Mouse (Mus musculus) layer of hippocampus, adult 8-10 months (tissue): ENCODE measurements around the gene Iqub. TPM values are rescaled to one million over a fixed set of nuclear protein-coding genes. Genes with fewer than 3 reads are reported as not detected.

Experiments
- DNase-seq, 2 experiments: peaks; one replicate each; pipeline ENCODE4 v3.0.0; 2022; ENCODE audit warnings: low spot score in 2 of 2
- total RNA-seq, 4 experiments: library from RNA; stranded (reverse); gene quantifications; 2 replicates each; pipeline ENCODE4 v1.2.4; 2022

The Iqub gene
- total RNA-seq, 4 experiments from 2014 or later = 1.9 to 3.1 (median 2.6) TPM

GRCm38 (mm10) chr6:24470571-24471132 is 44.2 kb downstream of the Iqub start:
- peak; percentile 18 to 34 for DNase-seq

- DNase-seq = no peak
Observed at GRCm38 (mm10) chr6:24470135-24470534, 44.7 kb downstream of the Iqub start.

GRCm38 (mm10) chr6:24456097-24456496 is 58.8 kb downstream of the Iqub start:
- peak; percentile 51 to 85 for DNase-seq

GRCm38 (mm10) chr6:24451026-24451821 is 63.6 kb downstream of the Iqub start:
- no peak for DNase-seq

GRCm38 (mm10) chr6:24450241-24450640 is 64.6 kb downstream of the Iqub start:
- DNase-seq = no peak

GRCm38 (mm10) chr6:24416056-24416455 is 98.8 kb downstream of the Iqub start:
- no peak for DNase-seq

GRCm38 (mm10) chr6:24415500-24415899 is 99.4 kb downstream of the Iqub start:
- DNase-seq = no peak

GRCm38 (mm10) chr6:24408573-24409427 is 106.1 kb downstream of the Iqub start:
- peak; percentile 16 to 17 for DNase-seq

GRCm38 (mm10) chr6:24407743-24408142 is 107.1 kb downstream of the Iqub start:
- DNase-seq = no peak

- peak; percentile 62 to 71 for DNase-seq
Observed at GRCm38 (mm10) chr6:24397237-24397647, 117.6 kb downstream of the Iqub start.

Other genes starting within 250 kb of the Iqub start
- 100 to 1,000 TPM; 238 to 295 (median 263) TPM for gene Ndufa5, start 12.9 kb upstream of the Iqub start, total RNA-seq
- gene Asb15, start 13.1 kb upstream of the Iqub start, total RNA-seq = under 1 TPM in 1 of 4 experiments, not detected in 3; 0.14 TPM
- gene Lmod2, start 82.7 kb upstream of the Iqub start, total RNA-seq = not detected
- gene Wasl, start 149.9 kb upstream of the Iqub start, total RNA-seq = 100 to 1,000 TPM; 112 to 126 (median 122) TPM
- gene Hyal6, start 218.2 kb upstream of the Iqub start, total RNA-seq = not detected
- gene Hyal4, start 233.3 kb upstream of the Iqub start, total RNA-seq = not detected